Mouse (Mus musculus): Measurements from ENCODE around the gene Wdr59. TPM values are rescaled to one million over a fixed set of nuclear protein-coding genes. Genes with fewer than 3 reads are reported as not detected.

The Wdr59 gene
- polyA plus RNA-seq, 1 experiment from 2014 or later = 7.0 TPM

DNA sequence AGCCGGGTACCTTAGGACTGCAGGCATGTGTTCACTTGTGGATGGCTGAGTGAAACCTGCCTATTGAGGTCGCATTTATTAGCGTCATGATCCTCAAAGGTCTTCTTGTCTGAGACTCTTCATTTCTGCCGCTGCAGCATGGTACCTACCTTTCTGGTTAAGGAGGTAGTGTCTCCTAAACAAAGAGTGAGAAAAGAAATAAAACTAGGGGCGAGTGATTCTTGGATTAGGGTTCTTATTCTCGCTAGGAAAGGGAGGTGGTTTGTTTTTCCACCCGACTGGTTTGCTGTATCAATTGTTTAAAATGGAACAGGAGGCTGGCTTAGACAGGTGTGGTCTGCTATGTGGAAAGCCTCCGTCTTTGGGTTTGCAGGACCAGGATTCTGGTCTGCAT, 15.9 kb upstream of the Wdr59 start:
- H3K4me3 ChIP-seq (replicated peaks) = peak overlapping the region; percentile 72
- peak overlapping the region; percentile 77 for H3K4me2 ChIP-seq (replicated peaks)
- H3K27ac ChIP-seq (replicated peaks) = peak overlapping the region; percentile 93
- no peaks in the 10 kb centered on the region for H3K9me3 ChIP-seq (replicated peaks)
- H3K4me1 ChIP-seq = peaks cover 38% of the 10 kb centered on the region
- peak overlapping the region; percentile 74 for H3K9ac ChIP-seq
- no peaks in the 10 kb centered on the region for H3K36me3 ChIP-seq
- ATAC-seq (ENCODE audit: insufficient number of reproducible peaks, low FRiP score, low TSS enrichment, low read depth) = no peak
- H3K27me3 ChIP-seq = no peaks in the 10 kb centered on the region
- WGBS = 3% methylated on average over 8 of the region's 8 CpGs

- H3K27ac ChIP-seq (replicated peaks) = peak overlapping the region; percentile 93
Observed at GRCm38 (mm10) chr8:111536978-111537764, 15.3 kb upstream of the Wdr59 start.

GRCm38 (mm10) chr8:111536031-111536977, 14.4 kb upstream of the Wdr59 start, which contains the start of gene Znrf1:
Znrf1 (plus strand) TSS chr8:111536097.
- Histone ChIP-seq H3K27me3 (no peaks in the 10 kb centered on the region), H3K27ac (replicated peaks) (peak within 1 kb of the TSS; percentile 93), H3K9ac (peak within 1 kb of the TSS; percentile 74), H3K4me2 (replicated peaks) (peak within 1 kb of the TSS; percentile 77), H3K36me3 (no peaks in the 10 kb centered on the region), H3K4me1 (peaks cover 38% of the 10 kb centered on the region), H3K4me3 (replicated peaks) (peak within 1 kb of the TSS; percentile 72), H3K9me3 (replicated peaks) (no peaks in the 10 kb centered on the region)
- peak; percentile 93 for ATAC-seq (ENCODE audit: insufficient number of reproducible peaks, low FRiP score, low TSS enrichment, low read depth)
- WGBS = under 1% methylated on average over 79 of the region's 100 CpGs

More at GRCm38 (mm10) chr8:111536978-111537764, 15.3 kb upstream of the Wdr59 start:
- H3K4me1 ChIP-seq = peaks cover 38% of the 10 kb centered on the region
- WGBS = under 1% methylated on average over 64 of the region's 64 CpGs
- H3K36me3 ChIP-seq = no peaks in the 10 kb centered on the region
- no peaks in the 10 kb centered on the region for H3K9me3 ChIP-seq (replicated peaks)
- H3K27me3 ChIP-seq = no peaks in the 10 kb centered on the region
- H3K9ac ChIP-seq = peak overlapping the region; percentile 74
- H3K4me2 ChIP-seq (replicated peaks) = peak overlapping the region; percentile 77
- ATAC-seq (ENCODE audit: insufficient number of reproducible peaks, low FRiP score, low TSS enrichment, low read depth) = no peak
- H3K4me3 ChIP-seq (replicated peaks) = peak overlapping the region; percentile 72

- Histone ChIP-seq H3K4me2 (replicated peaks) (peak overlapping the region; percentile 77), H3K9me3 (replicated peaks) (no peaks in the 10 kb centered on the region), H3K4me1 (peaks cover 31% of the 10 kb centered on the region), H3K9ac (no peak overlapping the region), H3K4me3 (replicated peaks) (peak overlapping the region; percentile 72), H3K27ac (replicated peaks) (no peak overlapping the region), H3K27me3 (no peaks in the 10 kb centered on the region), H3K36me3 (no peaks in the 10 kb centered on the region)
- WGBS = 33% methylated on average over 5 of the region's 5 CpGs
- ATAC-seq (ENCODE audit: insufficient number of reproducible peaks, low FRiP score, low TSS enrichment, low read depth) = no peak
Observed at GRCm38 (mm10) chr8:111535491-111535890, 13.6 kb upstream of the Wdr59 start.

DNA sequence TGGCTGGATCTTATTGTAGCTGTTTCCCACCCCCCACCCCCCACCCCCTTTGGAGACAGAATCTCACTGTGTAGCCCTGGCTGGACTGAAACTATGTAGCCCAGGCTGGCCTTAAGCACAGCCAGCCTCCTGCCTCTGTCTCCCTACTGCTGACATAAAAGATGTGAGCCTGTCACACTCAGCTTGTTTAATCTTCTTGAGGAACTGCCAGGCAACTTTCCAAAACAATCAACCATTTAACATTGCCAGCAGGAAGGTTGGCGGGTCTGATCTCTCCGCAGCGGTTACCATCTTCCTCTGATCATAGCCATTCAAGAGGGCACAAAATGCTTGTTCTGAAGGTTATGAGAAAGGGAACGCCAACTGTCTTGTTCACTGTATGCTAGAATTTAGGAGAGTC, 11.6 kb upstream of the Wdr59 start:
- no peak overlapping the region for H3K4me2 ChIP-seq (replicated peaks)
- H3K27ac ChIP-seq (replicated peaks) = no peak overlapping the region
- H3K9me3 ChIP-seq (replicated peaks) = no peaks in the 10 kb centered on the region
- 64% methylated on average over 4 of the region's 4 CpGs for WGBS
- no peak overlapping the region for H3K4me3 ChIP-seq (replicated peaks)
- H3K27me3 ChIP-seq = no peaks in the 10 kb centered on the region
- H3K4me1 ChIP-seq = peaks cover 14% of the 10 kb centered on the region
- H3K9ac ChIP-seq = no peak overlapping the region
- no peak for ATAC-seq (ENCODE audit: insufficient number of reproducible peaks, low FRiP score, low TSS enrichment, low read depth)
- no peaks in the 10 kb centered on the region for H3K36me3 ChIP-seq

GRCm38 (mm10) chr8:111531621-111532020, 9.7 kb upstream of the Wdr59 start:
- 88% methylated on average over 17 of the region's 17 CpGs for WGBS
- Histone ChIP-seq H3K4me1 (no peaks in the 10 kb centered on the region), H3K9ac (no peak overlapping the region), H3K27ac (replicated peaks) (no peak overlapping the region), H3K27me3 (no peaks in the 10 kb centered on the region), H3K4me3 (replicated peaks) (no peak overlapping the region), H3K4me2 (replicated peaks) (no peak overlapping the region), H3K9me3 (replicated peaks) (no peaks in the 10 kb centered on the region), H3K36me3 (no peaks in the 10 kb centered on the region)
- ATAC-seq (ENCODE audit: insufficient number of reproducible peaks, low FRiP score, low TSS enrichment, low read depth) = no peak

GRCm38 (mm10) chr8:111531191-111531590, 9.3 kb upstream of the Wdr59 start:
- ATAC-seq (ENCODE audit: insufficient number of reproducible peaks, low FRiP score, low TSS enrichment, low read depth) = no peak
- no peaks in the 10 kb centered on the region for H3K4me1 ChIP-seq
- H3K27ac ChIP-seq (replicated peaks) = no peak overlapping the region
- H3K4me2 ChIP-seq (replicated peaks) = no peak overlapping the region
- H3K4me3 ChIP-seq (replicated peaks) = no peak overlapping the region
- H3K36me3 ChIP-seq = no peaks in the 10 kb centered on the region
- no peaks in the 10 kb centered on the region for H3K27me3 ChIP-seq
- H3K9ac ChIP-seq = no peak overlapping the region
- H3K9me3 ChIP-seq (replicated peaks) = no peaks in the 10 kb centered on the region
- 60% methylated on average over 12 of the region's 12 CpGs for WGBS

- Histone ChIP-seq H3K4me1 (no peaks in the 10 kb centered on the region), H3K4me3 (replicated peaks) (no peak overlapping the region), H3K27ac (replicated peaks) (no peak overlapping the region), H3K9ac (no peak overlapping the region), H3K9me3 (replicated peaks) (no peaks in the 10 kb centered on the region), H3K36me3 (no peaks in the 10 kb centered on the region), H3K27me3 (no peaks in the 10 kb centered on the region), H3K4me2 (replicated peaks) (no peak overlapping the region)
- no peak for ATAC-seq (ENCODE audit: insufficient number of reproducible peaks, low FRiP score, low TSS enrichment, low read depth)
- WGBS = 73% methylated on average over 5 of the region's 5 CpGs
Observed at GRCm38 (mm10) chr8:111528071-111528470, 6.2 kb upstream of the Wdr59 start.

DNA sequence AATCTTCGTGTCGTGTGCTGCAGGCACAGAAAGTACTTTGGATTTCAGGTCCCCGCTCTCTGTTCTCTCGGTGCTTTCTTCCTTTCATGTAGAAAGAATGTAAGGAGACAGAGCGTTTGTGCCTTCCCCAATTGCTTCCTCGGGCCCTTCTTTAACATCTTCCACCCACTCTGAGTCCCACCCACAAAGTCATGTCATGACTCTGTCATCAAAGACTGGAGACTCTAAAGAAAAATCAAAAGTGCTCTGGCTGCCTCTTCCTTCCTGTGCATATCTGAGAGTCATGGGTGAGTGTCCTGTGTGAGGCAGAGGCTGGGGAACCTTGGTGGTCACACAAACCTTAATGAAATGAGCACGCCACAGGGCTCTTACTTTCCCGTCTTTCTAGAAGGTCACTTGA, 5.3 kb upstream of the Wdr59 start:
- 59% methylated on average over 8 of the region's 8 CpGs for WGBS
- Histone ChIP-seq H3K4me2 (replicated peaks) (no peak overlapping the region), H3K9ac (no peak overlapping the region), H3K36me3 (no peaks in the 10 kb centered on the region), H3K27ac (replicated peaks) (no peak overlapping the region), H3K4me3 (replicated peaks) (no peak overlapping the region), H3K9me3 (replicated peaks) (no peaks in the 10 kb centered on the region), H3K4me1 (no peaks in the 10 kb centered on the region), H3K27me3 (no peaks in the 10 kb centered on the region)
- no peak for ATAC-seq (ENCODE audit: insufficient number of reproducible peaks, low FRiP score, low TSS enrichment, low read depth)

GRCm38 (mm10) chr8:111526403-111527024, 4.6 kb upstream of the Wdr59 start:
- Histone ChIP-seq H3K27ac (replicated peaks) (no peak overlapping the region), H3K4me1 (peaks cover under 1% of the 10 kb centered on the region; the same call in 1 of the 2 replicates), H3K36me3 (no peaks in the 10 kb centered on the region), H3K9me3 (replicated peaks) (no peaks in the 10 kb centered on the region), H3K9ac (no peak overlapping the region), H3K4me2 (replicated peaks) (no peak overlapping the region), H3K27me3 (no peaks in the 10 kb centered on the region), H3K4me3 (replicated peaks) (no peak overlapping the region)
- WGBS = 63% methylated on average over 6 of the region's 6 CpGs
- no peak for ATAC-seq (ENCODE audit: insufficient number of reproducible peaks, low FRiP score, low TSS enrichment, low read depth)

DNA sequence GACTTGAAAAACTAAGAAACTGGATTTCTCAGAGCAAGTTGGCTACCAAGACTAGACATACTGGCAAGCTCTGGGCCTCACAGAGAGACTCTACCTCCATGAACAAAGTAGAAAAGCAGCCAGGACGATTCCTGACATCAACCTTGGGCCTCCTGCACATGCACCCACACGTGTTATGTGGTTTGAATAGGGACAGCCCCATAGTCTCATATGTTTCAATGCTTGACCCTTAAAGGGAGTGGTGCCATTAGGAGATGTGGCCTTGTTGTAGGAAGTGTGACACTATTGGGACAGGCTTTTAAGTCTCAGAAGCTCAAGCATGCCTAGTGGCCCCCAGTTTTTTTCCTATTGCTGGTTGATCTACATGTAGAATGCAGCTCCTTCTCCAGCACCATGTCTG, 4.4 kb downstream of the Wdr59 start:
- no peaks in the 10 kb centered on the region; the same call in 1 of the 2 replicates for H3K36me3 ChIP-seq
- no peak overlapping the region for H3K9ac ChIP-seq
- no peak overlapping the region for H3K4me2 ChIP-seq (replicated peaks)
- no peak for ATAC-seq (ENCODE audit: insufficient number of reproducible peaks, low FRiP score, low TSS enrichment, low read depth)
- WGBS = 93% methylated on average over 2 of the region's 2 CpGs
- no peak overlapping the region for H3K27ac ChIP-seq (replicated peaks)
- H3K4me1 ChIP-seq = peaks cover 10% of the 10 kb centered on the region
- no peak overlapping the region for H3K4me3 ChIP-seq (replicated peaks)
- H3K27me3 ChIP-seq = no peaks in the 10 kb centered on the region
- H3K9me3 ChIP-seq (replicated peaks) = no peaks in the 10 kb centered on the region

Measured in embryonic facial prominence, embryonic 15.5 days (tissue).